Mouse (Mus musculus) ES-Bruce4 (cell line): ENCODE measurements at regions not wholly inside any gene's neighbourhood (a gene's known extent, or its start where the extent isn't known, plus 50 kb on each side); places are given as distances from the start of the nearest gene placed in this dataset.

Experiments used
- CTCF ChIP-seq: IDR thresholded peaks from one replicate; pipeline ENCODE4 v1.8.1; 2011; ENCODE audit warnings: low read depth, low read length
- EP300 ChIP-seq: IDR thresholded peaks from 2 replicates; pipeline ENCODE4 v1.6.1; 2011; ENCODE audit warnings: low read depth, low read length; ENCODE audit not compliant: insufficient read depth
- POLR2A ChIP-seq: IDR thresholded peaks from one replicate; pipeline ENCODE4 v1.8.1; 2011; ENCODE audit warnings: low read length; ENCODE audit not compliant: insufficient read depth

DNA sequence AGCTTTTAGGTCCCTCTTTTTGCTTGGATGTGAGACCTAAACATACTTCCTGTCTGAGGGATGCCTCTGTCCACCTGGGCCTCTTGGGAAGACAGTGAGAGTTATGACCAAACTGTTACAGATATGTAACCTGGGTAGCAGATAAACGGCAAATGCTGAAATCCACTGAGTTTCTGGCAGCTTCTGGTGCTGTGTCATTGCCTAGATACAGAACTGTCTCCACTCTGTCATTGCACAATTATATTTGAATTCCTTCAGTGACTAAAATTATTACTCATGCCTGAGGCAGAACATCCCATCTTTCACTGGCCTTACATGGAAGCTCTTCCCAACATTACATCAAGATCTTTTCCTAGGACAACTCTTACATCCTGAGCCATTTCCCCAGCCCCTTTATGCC, 277.4 kb upstream of the Rora start:
- TF ChIP-seq CTCF (no peak), EP300 (no peak), POLR2A (no peak)
